Mouse (Mus musculus): ENCODE measurements around the gene Pcdh15.
A peak's percentile ranks its signal among the peaks of the same experiment; 100 is the strongest.

The Pcdh15 gene

GRCm38 (mm10) chr10:73425408-73425807, 326.3 kb downstream of the Pcdh15 start:
- no peaks in the 10 kb centered on the region for H3K9me3 ChIP-seq (ENCODE audit: low read length)
- no peak overlapping the region for H3K4me3 ChIP-seq (replicated peaks; ENCODE audit: low read length)
- no peaks in the 10 kb centered on the region for H3K4me1 ChIP-seq (replicated peaks; ENCODE audit: low read depth, low read length)
- H3K36me3 ChIP-seq (ENCODE audit: insufficient read depth, low read length), result no peaks in the 10 kb centered on the region
- no peak for TF ChIP-seq CTCF (conservative IDR thresholded peaks at IDR 0.05; ENCODE audit: low read length)
- TF ChIP-seq POU5F1 (IDR thresholded peaks at IDR 0.05; ENCODE audit: borderline replicate concordance, low read length), result no peak
- TF ChIP-seq NANOG (IDR thresholded peaks at IDR 0.05; ENCODE audit: borderline replicate concordance, low read length), result no peak
- no peaks in the 10 kb centered on the region for H3K27me3 ChIP-seq (ENCODE audit: insufficient read depth, low read length)

- TF ChIP-seq POU5F1 (IDR thresholded peaks at IDR 0.05; ENCODE audit: borderline replicate concordance, low read length), result no peak
- TF ChIP-seq NANOG (IDR thresholded peaks at IDR 0.05; ENCODE audit: borderline replicate concordance, low read length), result no peak
- no peaks in the 10 kb centered on the region for H3K4me1 ChIP-seq (replicated peaks; ENCODE audit: low read depth, low read length)
- no peaks in the 10 kb centered on the region for H3K36me3 ChIP-seq (ENCODE audit: insufficient read depth, low read length)
- no peak overlapping the region for H3K4me3 ChIP-seq (replicated peaks; ENCODE audit: low read length)
- no peaks in the 10 kb centered on the region for H3K27me3 ChIP-seq (ENCODE audit: insufficient read depth, low read length)
- H3K9me3 ChIP-seq (ENCODE audit: low read length), result no peaks in the 10 kb centered on the region
Observed at GRCm38 (mm10) chr10:73431345-73431744, 332.2 kb downstream of the Pcdh15 start.

GRCm38 (mm10) chr10:73484082-73484481, 384.9 kb downstream of the Pcdh15 start:
- TF ChIP-seq CTCF (conservative IDR thresholded peaks at IDR 0.05; ENCODE audit: low read length) (no peak), POU5F1 (IDR thresholded peaks at IDR 0.05; ENCODE audit: borderline replicate concordance, low read length) (no peak), NANOG (IDR thresholded peaks at IDR 0.05; ENCODE audit: borderline replicate concordance, low read length) (no peak)
- Histone ChIP-seq H3K9me3 (ENCODE audit: low read length) (no peaks in the 10 kb centered on the region), H3K36me3 (ENCODE audit: insufficient read depth, low read length) (no peaks in the 10 kb centered on the region), H3K27me3 (ENCODE audit: insufficient read depth, low read length) (no peaks in the 10 kb centered on the region), H3K4me3 (replicated peaks; ENCODE audit: low read length) (no peak overlapping the region), H3K4me1 (replicated peaks; ENCODE audit: low read depth, low read length) (no peaks in the 10 kb centered on the region)

- Histone ChIP-seq H3K27me3 (ENCODE audit: insufficient read depth, low read length) (no peaks in the 10 kb centered on the region), H3K36me3 (ENCODE audit: insufficient read depth, low read length) (no peaks in the 10 kb centered on the region), H3K4me1 (replicated peaks; ENCODE audit: low read depth, low read length) (no peaks in the 10 kb centered on the region)
Observed at GRCm38 (mm10) chr10:73491654-73492053, 392.5 kb downstream of the Pcdh15 start.

GRCm38 (mm10) chr10:73514846-73515245, 415.7 kb downstream of the Pcdh15 start:
- H3K4me3 ChIP-seq (replicated peaks; ENCODE audit: low read length), result no peak overlapping the region
- H3K27me3 ChIP-seq (ENCODE audit: insufficient read depth, low read length), result no peaks in the 10 kb centered on the region
- TF ChIP-seq CTCF (conservative IDR thresholded peaks at IDR 0.05; ENCODE audit: low read length) (no peak), NANOG (IDR thresholded peaks at IDR 0.05; ENCODE audit: borderline replicate concordance, low read length) (no peak), POU5F1 (IDR thresholded peaks at IDR 0.05; ENCODE audit: borderline replicate concordance, low read length) (no peak)
- no peaks in the 10 kb centered on the region for H3K36me3 ChIP-seq (ENCODE audit: insufficient read depth, low read length)
- H3K4me1 ChIP-seq (replicated peaks; ENCODE audit: low read depth, low read length), result no peaks in the 10 kb centered on the region
- no peaks in the 10 kb centered on the region for H3K9me3 ChIP-seq (ENCODE audit: low read length)

More at GRCm38 (mm10) chr10:73491654-73492053, 392.5 kb downstream of the Pcdh15 start:
- no peak for TF ChIP-seq CTCF (conservative IDR thresholded peaks at IDR 0.05; ENCODE audit: low read length)
- TF ChIP-seq NANOG (IDR thresholded peaks at IDR 0.05; ENCODE audit: borderline replicate concordance, low read length), result no peak
- no peak for TF ChIP-seq POU5F1 (IDR thresholded peaks at IDR 0.05; ENCODE audit: borderline replicate concordance, low read length)
- H3K4me3 ChIP-seq (replicated peaks; ENCODE audit: low read length), result no peak overlapping the region
- H3K9me3 ChIP-seq (ENCODE audit: low read length), result no peaks in the 10 kb centered on the region

- Histone ChIP-seq H3K4me1 (replicated peaks; ENCODE audit: low read depth, low read length) (no peaks in the 10 kb centered on the region), H3K4me3 (replicated peaks; ENCODE audit: low read length) (no peak overlapping the region), H3K27me3 (ENCODE audit: insufficient read depth, low read length) (no peaks in the 10 kb centered on the region), H3K9me3 (ENCODE audit: low read length) (no peaks in the 10 kb centered on the region), H3K36me3 (ENCODE audit: insufficient read depth, low read length) (no peaks in the 10 kb centered on the region)
- no peak for TF ChIP-seq NANOG (IDR thresholded peaks at IDR 0.05; ENCODE audit: borderline replicate concordance, low read length)
- TF ChIP-seq CTCF (conservative IDR thresholded peaks at IDR 0.05; ENCODE audit: low read length), result no peak
- TF ChIP-seq POU5F1 (IDR thresholded peaks at IDR 0.05; ENCODE audit: borderline replicate concordance, low read length), result no peak
Observed at GRCm38 (mm10) chr10:73515742-73516141, 416.6 kb downstream of the Pcdh15 start.

- H3K9me3 ChIP-seq (ENCODE audit: low read length), result no peaks in the 10 kb centered on the region
- no peak overlapping the region for H3K4me3 ChIP-seq (replicated peaks; ENCODE audit: low read length)
- H3K4me1 ChIP-seq (replicated peaks; ENCODE audit: low read depth, low read length), result no peaks in the 10 kb centered on the region
- no peaks in the 10 kb centered on the region for H3K36me3 ChIP-seq (ENCODE audit: insufficient read depth, low read length)
- TF ChIP-seq CTCF (conservative IDR thresholded peaks at IDR 0.05; ENCODE audit: low read length), result no peak
- no peak for TF ChIP-seq NANOG (IDR thresholded peaks at IDR 0.05; ENCODE audit: borderline replicate concordance, low read length)
- no peak for TF ChIP-seq POU5F1 (IDR thresholded peaks at IDR 0.05; ENCODE audit: borderline replicate concordance, low read length)
- H3K27me3 ChIP-seq (ENCODE audit: insufficient read depth, low read length), result no peaks in the 10 kb centered on the region
Observed at GRCm38 (mm10) chr10:73519438-73519837, 420.3 kb downstream of the Pcdh15 start.

GRCm38 (mm10) chr10:73552831-73553230, 453.7 kb downstream of the Pcdh15 start:
- no peak overlapping the region for H3K4me3 ChIP-seq (replicated peaks; ENCODE audit: low read length)
- TF ChIP-seq CTCF (conservative IDR thresholded peaks at IDR 0.05; ENCODE audit: low read length) (peak; percentile 15; the same call in 1 of the 2 replicates), NANOG (IDR thresholded peaks at IDR 0.05; ENCODE audit: borderline replicate concordance, low read length) (no peak)
- H3K9me3 ChIP-seq (ENCODE audit: low read length), result peaks cover 28% of the 10 kb centered on the region
- H3K36me3 ChIP-seq (ENCODE audit: insufficient read depth, low read length), result no peaks in the 10 kb centered on the region
- no peaks in the 10 kb centered on the region for H3K27me3 ChIP-seq (ENCODE audit: insufficient read depth, low read length)
- no peaks in the 10 kb centered on the region for H3K4me1 ChIP-seq (replicated peaks; ENCODE audit: low read depth, low read length)

- TF ChIP-seq CTCF (conservative IDR thresholded peaks at IDR 0.05; ENCODE audit: low read length) (peak; percentile 82), POU5F1 (IDR thresholded peaks at IDR 0.05; ENCODE audit: borderline replicate concordance, low read length) (no peak)
- Histone ChIP-seq H3K4me1 (replicated peaks; ENCODE audit: low read depth, low read length) (no peaks in the 10 kb centered on the region), H3K27me3 (ENCODE audit: insufficient read depth, low read length) (no peaks in the 10 kb centered on the region), H3K36me3 (ENCODE audit: insufficient read depth, low read length) (no peaks in the 10 kb centered on the region), H3K9me3 (ENCODE audit: low read length) (no peaks in the 10 kb centered on the region), H3K4me3 (replicated peaks; ENCODE audit: low read length) (no peak overlapping the region)
Observed at GRCm38 (mm10) chr10:73564216-73564615, 465.1 kb downstream of the Pcdh15 start.
